Mouse (Mus musculus) lung, embryonic 14.5 days (tissue): ENCODE measurements around the gene Vmn1r197. TPM values are rescaled to one million over a fixed set of nuclear protein-coding genes. Genes with fewer than 3 reads are reported as not detected.
A peak's percentile ranks its signal among the peaks of the same experiment; 100 is the strongest.
"Not testable (repeated sequence)": the region's sequence is repeated elsewhere in the genome, so short reads cannot be mapped to it uniquely, and the experiment has no call there.

Source experiments
- ATAC-seq: fragments of 200-750 bp; cut with Nextera tagmentation; 2 replicates; pipeline ENCODE4 v1.8.0; 2017; ENCODE audit warnings: mild to moderate bottlenecking, moderate TSS enrichment, moderate library complexity; ENCODE audit not compliant: insufficient read depth
- DNase-seq: peaks from one replicate; pipeline ENCODE4 v3.0.0-alpha.2; 2015
- H3K27ac ChIP-seq: fragments of 300-500 bp; sonication (generic); 2 replicates; pipeline ENCODE4 v1.5.1; 2014; ENCODE audit warnings: low read depth, mild to moderate bottlenecking, moderate library complexity
- H3K27me3 ChIP-seq: fragments of 300-500 bp; sonication (generic); 2 replicates; pipeline ENCODE4 v1.6.1; 2014; ENCODE audit warnings: low read length, control low read depth; ENCODE audit not compliant: insufficient read depth
- H3K36me3 ChIP-seq: fragments of 300-500 bp; sonication (generic); 2 replicates; pipeline ENCODE4 v1.6.1; 2014; ENCODE audit warnings: control low read depth; ENCODE audit not compliant: insufficient read depth
- H3K4me1 ChIP-seq: fragments of 300-500 bp; sonication (generic); 2 replicates; pipeline ENCODE4 v1.6.1; 2014; ENCODE audit warnings: antibody characterized with exemption, control low read depth; ENCODE audit not compliant: insufficient read depth
- H3K4me2 ChIP-seq: fragments of 300-500 bp; sonication (generic); 2 replicates; pipeline ENCODE4 v1.6.1; 2014; ENCODE audit warnings: mild to moderate bottlenecking
- H3K4me3 ChIP-seq: fragments of 300-500 bp; sonication (generic); 2 replicates; pipeline ENCODE4 v1.5.1; 2014; ENCODE audit warnings: low read depth, low read length
- H3K9ac ChIP-seq: fragments of 300-500 bp; sonication (generic); 2 replicates; pipeline ENCODE4 v1.6.1; 2014
- H3K9me3 ChIP-seq: fragments of 300-500 bp; sonication (generic); 2 replicates; pipeline ENCODE4 v1.6.1; 2016; ENCODE audit warnings: low read depth, low read length, control low read depth
- CTCF ChIP-seq: IDR thresholded peaks from 2 replicates; pipeline ENCODE4 v1.5.1; 2016; ENCODE audit warnings: antibody characterized with exemption, low read depth
- WGBS: fragments of 180-500 bp; shearing (Covaris S2); extraction: QIAGEN DNeasy Blood & Tissue Kit; methylation state at CpG from one replicate; pipeline ENCODE4 v1.1.7; 2014; 5-methylcytosine and 5-hydroxymethylcytosine counted together
- polyA plus RNA-seq: library from polyadenylated mRNA; unstranded; fragments of >200 nt; fragmentation: Nextera tagmentation; extraction: Ambion mirVana; gene quantifications from 2 replicates; pipeline ENCODE4 v1.2.1, GENCODE M21; 2014

The Vmn1r197 gene
- polyA plus RNA-seq, 1 experiment from 2014 or later = not detected

DNA sequence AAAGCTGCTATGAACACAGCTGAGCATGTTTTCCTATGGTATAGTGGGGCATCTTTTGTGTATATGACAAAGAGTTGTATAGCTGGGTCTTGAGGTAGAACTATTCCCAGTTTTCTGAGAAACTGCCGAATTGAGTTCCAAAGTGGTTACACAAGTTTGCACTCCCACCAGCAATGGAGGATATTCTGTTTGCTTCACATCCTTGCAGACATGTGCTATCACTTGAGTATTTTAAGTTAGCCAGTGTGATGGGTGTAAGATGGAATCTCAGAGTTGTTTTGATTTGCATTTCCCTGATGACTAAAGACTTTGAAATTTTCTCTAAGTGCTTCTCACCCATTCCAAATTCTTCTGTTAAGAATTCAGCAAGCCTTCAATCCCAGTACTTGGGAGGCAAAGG lies 11.2 kb downstream of the Vmn1r197 start:
- H3K4me1 ChIP-seq = no peaks in the 10 kb centered on the region
- no peaks in the 10 kb centered on the region for H3K36me3 ChIP-seq
- DNase-seq (no peak), ATAC-seq (no peak)
- no peak overlapping the region for H3K27ac ChIP-seq
- H3K4me3 ChIP-seq = no peak overlapping the region
- no peaks in the 10 kb centered on the region for H3K9me3 ChIP-seq
- no peaks in the 10 kb centered on the region for H3K27me3 ChIP-seq
- no peak for TF ChIP-seq CTCF
- no peak overlapping the region for H3K9ac ChIP-seq
- H3K4me2 ChIP-seq = no peak overlapping the region
- 88% methylated on average over 1 of the region's 1 CpGs for WGBS

DNA sequence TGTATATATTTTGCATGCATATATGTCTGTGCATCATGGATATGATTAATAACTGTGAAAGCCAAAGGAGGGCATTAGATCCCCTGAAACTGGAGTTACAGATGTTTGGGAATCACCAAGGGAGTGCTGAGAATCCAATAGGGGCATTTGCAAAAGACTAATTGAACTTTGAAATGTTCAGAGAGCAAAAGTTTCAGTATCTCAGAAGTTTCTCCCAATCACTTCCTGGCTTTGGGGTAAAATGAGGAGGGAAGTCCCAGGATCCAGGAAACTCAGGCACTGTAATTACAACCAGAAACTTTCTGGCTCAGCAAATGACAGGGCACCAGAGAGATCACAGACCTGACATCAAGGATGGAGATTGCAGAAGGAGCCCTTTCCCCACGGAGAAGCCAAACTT lies 25.7 kb downstream of the Vmn1r197 start, which contains the start of gene Vmn1r198:
Gene Vmn1r198, plus strand, starts transcription at position 301 of the 400 bp plus-strand sequence.
- Histone ChIP-seq H3K36me3 (no peaks in the 10 kb centered on the region), H3K9me3 (no peaks in the 10 kb centered on the region), H3K27ac (no peak within 1 kb of the TSS), H3K4me3 (no peak within 1 kb of the TSS), H3K9ac (no peak within 1 kb of the TSS), H3K27me3 (no peaks in the 10 kb centered on the region), H3K4me2 (no peak within 1 kb of the TSS), H3K4me1 (no peaks in the 10 kb centered on the region)
- WGBS = 26% methylated on average over 1 of the region's 1 CpGs
- no peak for TF ChIP-seq CTCF
- ATAC-seq (no peak), DNase-seq (no peak)

DNA sequence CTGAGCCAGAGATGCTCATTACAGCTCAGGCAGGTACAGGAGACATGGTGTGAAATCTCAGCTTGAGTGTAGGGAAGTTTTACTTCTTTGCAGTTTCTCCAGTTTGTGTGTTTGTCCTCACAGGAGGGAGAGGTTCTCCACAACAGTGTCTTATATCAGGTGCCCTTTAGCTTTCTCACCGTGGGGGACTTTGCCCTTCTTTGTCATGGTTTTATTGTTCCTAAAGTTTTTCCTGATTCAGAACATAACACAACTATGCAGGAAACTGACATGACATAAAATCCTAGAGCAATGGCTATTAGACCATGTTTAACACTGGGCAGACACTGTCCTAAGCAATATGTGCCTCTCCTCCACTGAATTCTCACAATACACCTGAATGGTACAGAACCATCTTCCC lies 26.4 kb downstream of the Vmn1r197 start:
- no peak for TF ChIP-seq CTCF
- Histone ChIP-seq H3K9me3 (no peaks in the 10 kb centered on the region), H3K27ac (no peak overlapping the region), H3K4me3 (no peak overlapping the region), H3K9ac (no peak overlapping the region), H3K4me1 (no peaks in the 10 kb centered on the region), H3K27me3 (no peaks in the 10 kb centered on the region), H3K36me3 (no peaks in the 10 kb centered on the region), H3K4me2 (no peak overlapping the region)
- no peak for DNase-seq
- ATAC-seq = no peak
- WGBS = 77% methylated on average over 1 of the region's 1 CpGs

DNA sequence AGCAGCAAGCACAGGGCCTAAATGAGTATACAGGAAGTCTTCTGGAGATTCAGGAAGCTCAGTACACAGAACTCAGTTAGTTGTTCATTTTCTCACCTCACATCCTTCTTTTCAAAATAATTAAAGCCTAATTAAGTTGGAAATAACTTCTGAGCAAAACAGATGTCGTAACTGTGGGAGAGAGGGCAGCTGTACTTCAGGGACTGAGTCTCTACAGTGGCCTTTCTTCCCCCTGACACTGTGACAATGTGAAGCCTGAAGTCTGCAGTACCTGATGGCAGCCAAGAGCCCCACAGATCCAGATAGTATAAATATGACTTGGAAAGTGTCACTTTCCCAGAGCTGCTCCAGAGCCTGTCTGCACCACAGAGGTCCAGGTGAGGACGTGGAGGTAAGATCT lies 55.1 kb downstream of the Vmn1r197 start, which contains the start of gene Vmn1r199:
Gene Vmn1r199, plus strand, starts transcription at position 301 of the 400 bp plus-strand sequence.
- WGBS = 74% methylated on average over 2 of the region's 2 CpGs
- H3K27me3 ChIP-seq = no peaks in the 10 kb centered on the region

DNA sequence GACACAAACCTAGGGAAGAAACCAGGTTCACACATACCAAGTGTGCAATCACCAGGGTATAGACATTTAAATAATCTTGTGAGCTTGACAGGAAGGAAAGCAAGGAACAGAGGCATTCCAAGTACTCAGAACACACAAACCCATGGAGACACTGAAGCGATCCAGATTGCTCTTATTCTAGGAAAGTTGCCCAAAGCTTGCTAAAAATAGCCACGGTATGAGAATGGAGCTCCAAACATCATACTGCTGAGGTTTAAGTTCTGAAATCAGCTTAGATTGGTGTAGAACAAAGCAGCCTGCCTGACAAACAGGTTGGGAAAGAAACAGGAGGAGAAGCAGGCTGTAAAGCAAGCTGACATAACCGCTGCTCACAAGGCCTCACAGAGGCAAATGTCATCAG lies 56.7 kb downstream of the Vmn1r197 start:
- peak; percentile 4 for DNase-seq
- not testable (repeated sequence) for H3K36me3 ChIP-seq, H3K27me3 ChIP-seq, H3K27ac ChIP-seq, H3K4me2 ChIP-seq, H3K9me3 ChIP-seq, ATAC-seq, H3K4me3 ChIP-seq, H3K9ac ChIP-seq, H3K4me1 ChIP-seq
- WGBS = 63% methylated on average over 3 of the region's 3 CpGs

More for the DNA sequence above, 55.1 kb downstream of the Vmn1r197 start, which contains the start of gene Vmn1r199:
- no peaks in the 10 kb centered on the region for H3K9me3 ChIP-seq
- ATAC-seq = no peak
- no peak for TF ChIP-seq CTCF
- H3K9ac ChIP-seq = no peak within 1 kb of the TSS
- no peak within 1 kb of the TSS for H3K4me3 ChIP-seq
- H3K4me1 ChIP-seq = no peaks in the 10 kb centered on the region
- no peak within 1 kb of the TSS for H3K27ac ChIP-seq
- no peaks in the 10 kb centered on the region for H3K36me3 ChIP-seq
- no peak for DNase-seq
- H3K4me2 ChIP-seq = no peak within 1 kb of the TSS

Other genes starting within 250 kb of the Vmn1r197 start
- gene Vmn1r188, start 240.1 kb upstream of the Vmn1r197 start, polyA plus RNA-seq = not detected in 2 replicates
- gene Vmn1r189, start 218.8 kb upstream of the Vmn1r197 start, polyA plus RNA-seq = not detected in 2 replicates
- not detected in 2 replicates for gene Vmn1r191, start 140.6 kb upstream of the Vmn1r197 start, polyA plus RNA-seq
- gene Vmn1r192, start 133.4 kb upstream of the Vmn1r197 start, polyA plus RNA-seq = not detected in 2 replicates
- gene Vmn1r193, start 101.4 kb upstream of the Vmn1r197 start, polyA plus RNA-seq = not detected in 2 replicates
- not detected in 2 replicates for gene Vmn1r194, start 80.4 kb upstream of the Vmn1r197 start, polyA plus RNA-seq
- not detected in 2 replicates for gene Vmn1r195, start 54.1 kb upstream of the Vmn1r197 start, polyA plus RNA-seq
- not detected in 2 replicates for gene Vmn1r196, start 34.7 kb upstream of the Vmn1r197 start, polyA plus RNA-seq
- not detected in 2 replicates for gene Vmn1r198, start 25.8 kb downstream of the Vmn1r197 start, polyA plus RNA-seq
- not detected in 2 replicates for gene Vmn1r199, start 55.2 kb downstream of the Vmn1r197 start, polyA plus RNA-seq
- gene Vmn1r200, start 65.8 kb downstream of the Vmn1r197 start, polyA plus RNA-seq = not detected in 2 replicates
- gene Vmn1r201, start 147.3 kb downstream of the Vmn1r197 start, polyA plus RNA-seq = not detected in 2 replicates
- not detected in 2 replicates for gene Vmn1r202, start 180.8 kb downstream of the Vmn1r197 start, polyA plus RNA-seq
- 0.03 TPM in 1 of 2 replicates, not detected in the other for gene Vmn1r203, start 193.5 kb downstream of the Vmn1r197 start, polyA plus RNA-seq
- gene Vmn1r204, start 228.6 kb downstream of the Vmn1r197 start, polyA plus RNA-seq = not detected in 2 replicates